Mouse (Mus musculus): ENCODE measurements at regions not wholly inside any gene's neighbourhood (a gene's known extent, or its start where the extent isn't known, plus 50 kb on each side); places are given as distances from the start of the nearest gene placed in this dataset.
A peak's percentile ranks its signal among the peaks of the same experiment; 100 is the strongest.

- no peak for ATAC-seq (replicated peaks in 1 of 2; ENCODE audit: insufficient read depth in 1 of 2, low FRiP score in 2 of 2, low TSS enrichment in 1 of 2, low read depth in 1 of 2, poor library complexity in 2 of 2, severe bottlenecking in 2 of 2)
These were observed 123.3 kb upstream of the Id2 start for GRCm38 (mm10) chr12:25220096-25220779.

DNA sequence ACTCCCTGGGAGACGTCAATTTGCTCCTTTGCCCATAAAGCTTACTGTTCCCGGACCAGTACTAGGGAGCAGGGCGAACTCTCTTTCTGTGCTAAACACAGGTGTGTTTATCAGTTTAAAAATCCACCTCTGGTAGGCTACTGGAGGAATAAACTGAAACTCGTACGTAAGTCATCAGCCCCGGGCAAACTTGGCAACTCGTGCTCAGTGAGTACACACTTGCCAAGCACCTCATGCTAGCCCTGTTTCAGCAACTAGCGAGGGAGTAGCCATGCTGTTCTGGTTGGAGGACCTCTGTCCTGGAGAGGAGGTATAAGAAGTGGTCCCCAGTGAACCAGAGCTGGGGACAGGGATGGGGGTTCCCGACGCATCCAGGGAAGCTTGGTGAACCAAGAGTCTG, 122.6 kb upstream of the Id2 start:
- no peak for ATAC-seq (replicated peaks in 1 of 2; ENCODE audit: insufficient read depth in 1 of 2, low FRiP score in 2 of 2, low TSS enrichment in 1 of 2, low read depth in 1 of 2, poor library complexity in 2 of 2, severe bottlenecking in 2 of 2)

- ATAC-seq (replicated peaks in 1 of 2; ENCODE audit: insufficient read depth in 1 of 2, low FRiP score in 2 of 2, low TSS enrichment in 1 of 2, low read depth in 1 of 2, poor library complexity in 2 of 2, severe bottlenecking in 2 of 2), result peak; percentile 86
These were observed 120.0 kb upstream of the Id2 start for GRCm38 (mm10) chr12:25216792-25217516.

GRCm38 (mm10) chr12:25215266-25215665, 118.3 kb upstream of the Id2 start:
- ATAC-seq (replicated peaks in 1 of 2; ENCODE audit: insufficient read depth in 1 of 2, low FRiP score in 2 of 2, low TSS enrichment in 1 of 2, low read depth in 1 of 2, poor library complexity in 2 of 2, severe bottlenecking in 2 of 2), result no peak

DNA sequence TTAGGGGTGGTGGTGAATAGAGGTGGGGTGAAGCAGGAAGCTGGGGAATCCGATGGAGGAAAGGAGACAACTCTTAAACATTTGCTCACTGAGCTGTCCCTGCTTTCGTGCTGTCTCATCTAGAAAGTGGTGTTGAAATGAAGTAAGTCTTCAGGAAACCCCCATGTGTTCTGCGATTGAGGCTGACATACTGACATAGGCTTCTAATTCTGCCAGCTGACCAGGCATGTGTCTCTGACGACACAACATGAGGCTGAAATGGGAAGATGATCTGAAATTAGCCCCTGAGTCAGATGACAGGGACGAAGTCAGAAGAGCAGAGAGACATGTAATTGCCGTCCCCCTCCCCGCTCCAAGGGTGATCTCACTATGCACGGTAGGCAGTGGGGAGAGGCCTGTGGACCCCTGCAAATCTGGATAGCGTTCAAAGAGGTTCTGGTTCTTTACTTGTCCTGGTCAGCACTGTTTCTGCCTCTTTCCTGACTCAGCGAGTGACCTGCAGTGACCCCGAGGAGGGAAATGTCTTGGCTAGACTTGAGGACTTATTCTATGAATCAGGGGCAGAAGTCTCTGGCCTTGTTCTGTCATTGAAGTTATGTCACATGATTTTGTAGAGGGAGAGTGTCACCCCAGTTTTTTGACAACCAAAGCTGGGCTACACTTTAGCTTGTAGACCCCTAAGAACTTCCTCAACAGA, 117.0 kb upstream of the Id2 start:
- ATAC-seq (replicated peaks in 1 of 2; ENCODE audit: insufficient read depth in 1 of 2, low FRiP score in 2 of 2, low TSS enrichment in 1 of 2, low read depth in 1 of 2, poor library complexity in 2 of 2, severe bottlenecking in 2 of 2), result no peak

GRCm38 (mm10) chr12:25211331-25211730, 114.4 kb upstream of the Id2 start:
- no peak for ATAC-seq (replicated peaks in 1 of 2; ENCODE audit: insufficient read depth in 1 of 2, low FRiP score in 2 of 2, low TSS enrichment in 1 of 2, low read depth in 1 of 2, poor library complexity in 2 of 2, severe bottlenecking in 2 of 2)

GRCm38 (mm10) chr12:25210597-25210996, 113.7 kb upstream of the Id2 start:
- no peak for ATAC-seq (replicated peaks in 1 of 2; ENCODE audit: insufficient read depth in 1 of 2, low FRiP score in 2 of 2, low TSS enrichment in 1 of 2, low read depth in 1 of 2, poor library complexity in 2 of 2, severe bottlenecking in 2 of 2)

- no peak for ATAC-seq (replicated peaks in 1 of 2; ENCODE audit: insufficient read depth in 1 of 2, low FRiP score in 2 of 2, low TSS enrichment in 1 of 2, low read depth in 1 of 2, poor library complexity in 2 of 2, severe bottlenecking in 2 of 2)
These were observed 112.4 kb upstream of the Id2 start for GRCm38 (mm10) chr12:25209333-25209728.

DNA sequence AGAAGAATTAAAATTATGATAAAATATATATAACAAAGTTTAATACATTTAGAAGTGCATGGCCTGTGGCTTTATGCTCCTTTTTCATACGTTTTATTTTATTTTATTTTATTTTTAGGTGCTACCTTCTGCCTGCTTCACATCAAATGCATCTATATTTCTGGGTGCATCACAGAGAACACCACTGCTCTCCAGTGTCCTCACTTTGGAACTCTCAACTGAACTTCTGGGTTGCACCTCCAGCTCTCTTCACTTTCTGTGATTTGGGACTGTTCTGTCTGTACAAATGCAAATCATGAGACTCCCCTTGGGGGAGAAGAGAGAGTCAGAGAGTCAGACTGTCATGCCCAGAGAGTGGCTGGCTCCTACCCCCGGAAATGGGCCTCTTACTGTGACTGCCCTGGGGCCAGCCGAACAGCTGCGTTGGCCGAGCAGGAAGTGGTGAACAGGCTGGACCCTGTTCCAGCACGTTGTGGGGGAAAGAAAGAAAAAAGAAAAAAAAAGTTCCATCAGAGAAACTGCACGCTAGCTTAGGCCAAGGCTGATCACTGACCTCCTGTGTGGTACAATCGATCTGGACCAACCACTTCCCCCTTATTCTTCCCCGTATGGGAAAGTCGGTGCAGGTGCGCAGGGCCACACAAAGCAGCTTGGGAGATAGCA, 111.9 kb upstream of the Id2 start:
- peak; percentile 83 to 90 for ATAC-seq (replicated peaks in 1 of 2; ENCODE audit: insufficient read depth in 1 of 2, low FRiP score in 2 of 2, low TSS enrichment in 1 of 2, low read depth in 1 of 2, poor library complexity in 2 of 2, severe bottlenecking in 2 of 2)

GRCm38 (mm10) chr12:25203371-25204067, 106.6 kb upstream of the Id2 start:
- ATAC-seq (replicated peaks in 1 of 2; ENCODE audit: insufficient read depth in 1 of 2, low FRiP score in 2 of 2, low TSS enrichment in 1 of 2, low read depth in 1 of 2, poor library complexity in 2 of 2, severe bottlenecking in 2 of 2), result peak; percentile 77 to 81

DNA sequence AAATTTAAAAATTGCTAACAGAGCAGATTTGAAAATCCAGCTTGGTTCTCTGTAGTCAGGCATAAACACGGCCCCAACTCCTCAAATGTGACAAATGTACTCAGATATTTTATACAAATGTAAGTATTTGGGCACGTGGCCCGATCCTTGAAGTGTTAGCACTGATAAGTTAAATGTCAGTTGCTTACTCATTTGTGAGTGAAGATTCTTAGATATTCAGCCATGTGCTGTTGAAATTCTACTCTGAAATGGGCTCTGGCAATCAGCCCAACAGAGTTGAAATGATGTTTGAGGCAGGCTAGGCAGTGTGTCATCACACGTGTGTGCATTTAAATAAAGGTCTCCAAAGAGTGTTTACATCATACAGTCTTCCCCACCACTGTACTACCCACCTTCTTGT, 103.2 kb upstream of the Id2 start:
- no peak for ATAC-seq (replicated peaks in 1 of 2; ENCODE audit: insufficient read depth in 1 of 2, low FRiP score in 2 of 2, low TSS enrichment in 1 of 2, low read depth in 1 of 2, poor library complexity in 2 of 2, severe bottlenecking in 2 of 2)

GRCm38 (mm10) chr12:25197757-25198156, 100.8 kb upstream of the Id2 start:
- ATAC-seq (replicated peaks in 1 of 2; ENCODE audit: insufficient read depth in 1 of 2, low FRiP score in 2 of 2, low TSS enrichment in 1 of 2, low read depth in 1 of 2, poor library complexity in 2 of 2, severe bottlenecking in 2 of 2), result peak; percentile 62 to 64; a peak in 3 of 4 replicates

DNA sequence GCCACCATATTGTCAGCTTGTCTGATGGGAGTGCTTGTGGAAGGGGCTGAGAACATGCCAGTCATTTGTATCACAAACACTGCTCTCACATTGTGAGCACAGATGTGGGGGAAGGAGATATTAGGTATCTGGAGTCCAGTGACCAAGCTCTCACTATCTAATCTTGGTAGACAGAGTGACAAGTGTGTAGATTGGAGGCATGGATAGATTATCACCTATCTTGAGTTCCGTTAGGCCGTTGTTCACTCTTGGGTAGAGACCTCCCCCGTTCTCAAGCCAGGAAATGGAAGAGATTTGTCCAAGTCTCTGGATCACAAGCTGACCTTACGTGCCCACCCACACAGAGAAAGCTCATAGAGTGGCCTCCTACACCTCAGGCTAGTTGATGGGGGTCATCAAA, 99.1 kb upstream of the Id2 start:
- no peak for ATAC-seq (replicated peaks in 1 of 2; ENCODE audit: insufficient read depth in 1 of 2, low FRiP score in 2 of 2, low TSS enrichment in 1 of 2, low read depth in 1 of 2, poor library complexity in 2 of 2, severe bottlenecking in 2 of 2)

- ATAC-seq (replicated peaks in 1 of 2; ENCODE audit: insufficient read depth in 1 of 2, low FRiP score in 2 of 2, low TSS enrichment in 1 of 2, low read depth in 1 of 2, poor library complexity in 2 of 2, severe bottlenecking in 2 of 2), result no peak
These were observed 95.3 kb upstream of the Id2 start for GRCm38 (mm10) chr12:25192216-25192615.

DNA sequence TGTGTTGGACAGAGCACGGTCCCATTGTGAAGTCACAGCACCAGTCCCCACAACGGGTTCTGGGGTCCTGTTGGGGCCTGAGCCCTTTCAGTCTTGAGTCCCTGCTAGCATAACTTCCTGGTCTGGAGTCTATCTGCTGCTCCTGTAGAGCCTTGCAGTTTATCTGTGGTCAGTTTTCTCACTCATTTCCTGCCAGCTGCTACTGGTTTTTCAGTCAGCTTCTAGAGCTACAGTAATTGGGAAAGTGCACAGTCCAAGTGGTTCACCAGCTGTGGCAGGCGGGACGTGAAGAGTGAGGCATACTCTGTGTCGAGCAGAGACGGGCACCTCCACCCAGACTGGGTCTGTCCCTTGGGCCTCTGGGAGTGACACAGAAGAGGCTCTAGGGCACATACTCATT, 93.4 kb upstream of the Id2 start:
- peak; percentile 78 to 79 for ATAC-seq (replicated peaks in 1 of 2; ENCODE audit: insufficient read depth in 1 of 2, low FRiP score in 2 of 2, low TSS enrichment in 1 of 2, low read depth in 1 of 2, poor library complexity in 2 of 2, severe bottlenecking in 2 of 2)

- peak; percentile 57 to 78 for ATAC-seq (replicated peaks in 1 of 2; ENCODE audit: insufficient read depth in 1 of 2, low FRiP score in 2 of 2, low TSS enrichment in 1 of 2, low read depth in 1 of 2, poor library complexity in 2 of 2, severe bottlenecking in 2 of 2)
These were observed 92.3 kb upstream of the Id2 start for GRCm38 (mm10) chr12:25189174-25189761.

- no peak for ATAC-seq (replicated peaks in 1 of 2; ENCODE audit: insufficient read depth in 1 of 2, low FRiP score in 2 of 2, low TSS enrichment in 1 of 2, low read depth in 1 of 2, poor library complexity in 2 of 2, severe bottlenecking in 2 of 2)
These were observed 91.6 kb upstream of the Id2 start for GRCm38 (mm10) chr12:25188556-25188955.
